Mouse (Mus musculus) kidney, adult 2 months (tissue): ENCODE measurements at regions not wholly inside any gene's neighbourhood (a gene's known extent, or its start where the extent isn't known, plus 50 kb on each side); places are given as distances from the start of the nearest gene placed in this dataset.

Experiments used
- CTCF ChIP-seq: fragments of 200-500 bp; conservative IDR thresholded peaks from 2 replicates; pipeline ENCODE4 v1.5.1; 2011; ENCODE audit warnings: low read depth, mild to moderate bottlenecking, control low read depth, low read length, moderate library complexity, mixed read lengths; ENCODE audit not compliant: insufficient read depth, insufficient read length
- POLR2A ChIP-seq: fragments of 200-500 bp; IDR thresholded peaks from one replicate; pipeline ENCODE4 v1.6.1; 2011; ENCODE audit warnings: low read depth, low read length, control low read depth

DNA sequence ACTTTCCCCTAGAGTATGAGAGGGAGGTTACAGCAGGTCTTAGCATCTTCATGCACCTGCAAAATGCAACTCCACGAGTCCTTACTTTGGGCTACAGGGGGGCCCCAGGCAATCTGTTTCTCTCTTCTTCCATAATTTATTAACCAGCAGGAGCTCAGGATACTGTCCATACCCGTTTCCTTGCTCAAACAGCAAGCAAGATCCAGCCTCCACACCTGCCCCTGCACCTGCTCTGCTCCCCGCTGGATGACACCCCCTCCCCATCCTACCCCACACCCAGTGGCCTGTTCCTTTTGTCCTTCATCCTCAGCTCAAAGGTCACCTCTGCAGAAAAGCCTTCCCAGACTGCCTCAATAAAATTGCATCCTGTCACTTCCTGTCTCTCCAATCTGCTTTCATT, 56.1 kb upstream of the Shb start:
- no peak for TF ChIP-seq CTCF
- TF ChIP-seq POLR2A, result no peak
